Mouse (Mus musculus) layer of hippocampus, adult 9-10 months (tissue): ENCODE data around the gene Armcx4.
"Not testable (repeated sequence)": the region's sequence is repeated elsewhere in the genome, so short reads cannot be mapped to it uniquely, and the experiment has no call there.

ENCODE experiments used
- DNase-seq: peaks from one replicate; pipeline ENCODE4 v3.0.0; 2022; ENCODE audit warnings: low spot score

The Armcx4 gene

DNA sequence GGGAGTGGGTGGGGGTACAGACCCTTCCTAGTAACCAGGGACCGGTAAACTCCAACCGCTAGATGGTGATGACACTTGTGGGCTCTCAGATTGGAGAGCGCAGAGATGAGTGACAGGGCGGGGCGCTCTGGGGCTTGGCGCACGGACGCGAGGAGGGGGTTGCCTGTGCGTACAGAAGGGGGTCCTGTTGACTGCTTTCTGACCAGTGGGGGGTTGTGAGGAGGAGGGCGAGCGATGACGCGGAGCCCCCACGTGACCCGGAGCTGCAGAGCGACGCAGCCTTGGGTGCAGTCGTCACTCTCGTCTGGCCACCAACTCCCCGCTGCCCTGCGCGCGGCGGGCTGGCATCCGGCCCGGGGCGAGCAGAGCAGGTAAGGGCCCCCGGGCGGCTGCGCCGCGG lies at the start of gene Armcx4:
Gene Armcx4, plus strand, starts transcription at position 253 of the 400 bp plus-strand sequence.
- peak; percentile 10 for DNase-seq

DNA sequence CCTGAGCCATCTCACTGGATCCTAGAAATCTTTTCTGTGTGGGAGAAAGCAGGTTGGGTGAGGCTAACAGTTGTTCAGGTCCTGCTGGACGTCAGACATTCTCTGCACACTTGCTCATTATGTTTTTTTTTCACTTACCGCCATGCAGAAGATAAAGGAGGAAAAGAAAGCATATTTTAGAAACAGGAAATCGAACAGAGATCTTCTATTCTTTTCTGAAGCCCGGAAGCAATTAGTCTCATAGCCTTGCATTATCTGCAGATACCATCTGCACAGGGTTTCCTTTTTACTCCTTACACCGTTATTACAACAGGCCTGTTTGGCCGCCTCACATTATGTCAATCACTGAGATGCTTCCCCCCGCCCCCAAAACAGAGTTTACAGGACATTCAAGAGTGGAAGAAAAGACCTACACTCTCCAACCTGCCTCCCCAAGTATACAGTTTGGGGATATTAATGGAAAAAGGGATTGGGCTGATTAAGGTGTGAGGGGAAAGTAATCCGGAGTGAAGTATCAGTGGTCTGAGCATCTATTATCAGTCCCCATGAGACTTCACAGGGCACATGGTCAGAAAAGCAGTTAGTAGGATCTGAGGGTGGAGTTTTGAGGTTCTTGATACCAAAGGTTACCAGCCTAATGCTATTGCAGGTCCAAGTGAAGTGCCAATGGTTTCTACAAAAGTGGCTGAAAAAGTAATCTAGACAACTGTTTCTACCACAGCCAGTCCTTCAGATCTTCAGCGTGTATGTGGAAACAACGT lies 45.1 kb upstream of the Armcx4 start:
- DNase-seq = no peak

DNA sequence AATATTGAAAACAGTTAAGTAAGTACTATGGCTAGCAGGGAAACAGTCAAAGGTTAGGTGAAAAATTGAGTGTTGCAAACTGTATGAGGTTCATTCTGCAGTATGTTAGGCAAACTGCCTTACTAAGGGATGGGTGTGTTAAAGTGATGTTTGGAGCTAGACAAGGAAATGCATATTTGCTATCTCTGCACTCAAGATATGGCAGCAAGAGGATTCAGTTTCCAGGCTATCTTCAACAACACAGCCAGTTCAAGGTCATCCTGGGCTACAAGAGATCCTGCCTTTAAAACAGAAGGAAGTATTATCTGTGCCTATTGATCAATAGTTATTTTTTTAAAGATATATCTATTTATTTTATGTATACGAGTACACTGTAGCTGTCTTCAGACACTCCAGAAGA lies 40.0 kb upstream of the Armcx4 start:
- DNase-seq = no peak

DNA sequence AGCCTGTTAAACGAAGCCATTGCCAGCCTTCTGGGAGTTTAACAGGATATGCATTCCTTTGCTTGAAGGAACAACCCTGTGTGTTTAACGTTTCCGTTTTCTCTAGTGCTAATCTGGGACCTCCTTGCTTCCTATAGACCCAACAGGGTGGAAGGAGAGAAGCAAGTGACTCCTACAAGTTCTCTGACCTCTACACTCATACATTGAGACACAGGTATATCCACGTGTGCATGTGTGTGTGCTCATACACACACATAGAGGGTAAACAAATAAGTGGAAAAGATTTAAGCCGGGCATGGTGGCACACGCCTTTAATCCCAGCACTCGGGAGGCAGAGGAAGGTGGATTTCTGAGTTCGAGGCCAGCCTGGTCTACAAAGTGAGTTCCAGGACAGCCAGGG lies 38.9 kb upstream of the Armcx4 start:
- DNase-seq = no peak

DNA sequence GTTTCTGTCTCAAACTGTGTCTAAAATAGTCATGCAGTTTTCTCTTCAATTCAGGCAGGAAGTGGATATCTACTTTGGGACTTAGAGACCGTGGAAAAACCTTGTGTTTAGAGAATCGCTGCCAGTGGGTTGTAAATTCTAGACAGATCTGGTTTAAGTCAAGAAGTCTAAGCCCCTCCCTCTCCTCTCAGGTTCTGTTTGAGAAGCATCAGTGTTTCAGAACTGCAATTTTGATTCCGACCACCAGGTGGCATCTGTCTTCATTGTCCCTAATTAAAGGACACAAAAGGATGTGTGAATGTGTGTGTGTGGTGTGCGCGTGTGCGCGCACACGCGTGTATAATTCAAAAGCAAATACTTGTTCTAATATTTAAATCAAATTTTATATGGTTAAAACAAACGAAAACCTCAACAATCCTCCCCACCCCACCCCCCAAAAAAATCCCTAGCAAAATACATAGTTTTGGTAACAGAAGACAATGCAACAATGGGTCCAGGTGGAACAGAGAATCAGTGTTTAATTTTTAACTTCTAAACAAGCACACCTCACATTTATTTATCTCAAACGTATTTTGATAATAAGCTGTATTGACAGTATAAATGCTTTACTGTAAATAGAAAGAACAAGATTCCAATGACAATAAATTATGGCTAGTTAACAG lies 38.2 kb upstream of the Armcx4 start:
- peak; percentile 66 for DNase-seq

DNA sequence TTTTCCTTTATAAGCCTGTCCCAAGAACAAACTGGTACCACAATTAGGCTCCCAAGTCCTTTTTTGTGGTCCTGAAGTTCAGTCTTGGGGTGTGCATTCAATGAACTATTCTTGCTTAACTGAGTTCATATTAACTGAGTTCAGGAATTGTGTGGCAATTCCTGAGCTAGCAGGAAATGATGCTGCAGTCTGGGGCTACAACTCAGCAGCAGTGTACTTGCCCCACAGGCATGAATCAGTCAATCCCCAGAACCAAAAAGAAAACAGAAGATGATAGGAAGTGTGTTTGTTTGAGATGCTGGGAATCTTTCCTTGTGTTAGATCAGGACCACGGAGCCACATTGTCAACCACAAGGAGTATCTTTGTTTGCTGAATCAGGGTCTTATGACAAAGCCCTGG lies 34.3 kb upstream of the Armcx4 start:
- no peak for DNase-seq

DNA sequence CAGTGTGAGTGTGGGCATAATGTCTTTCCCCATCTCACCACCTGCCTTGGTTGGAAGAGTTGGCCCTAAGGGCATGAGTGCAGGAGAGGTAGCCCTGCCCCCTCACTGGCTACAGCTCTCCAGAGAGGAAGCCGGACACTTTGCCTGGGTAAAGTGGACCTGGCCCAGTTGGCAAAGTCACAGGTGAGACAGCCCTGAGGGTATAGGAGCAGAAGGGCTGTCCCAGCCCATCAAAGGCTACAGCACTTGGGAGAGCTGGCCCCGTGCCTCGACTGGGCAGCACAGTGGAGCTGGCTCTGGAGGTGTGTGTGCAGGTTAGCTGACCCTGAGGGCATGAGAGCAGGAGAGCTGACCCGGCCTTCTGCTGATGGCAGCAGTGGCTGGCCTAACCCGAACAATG lies 24.7 kb upstream of the Armcx4 start:
- DNase-seq = no peak

DNA sequence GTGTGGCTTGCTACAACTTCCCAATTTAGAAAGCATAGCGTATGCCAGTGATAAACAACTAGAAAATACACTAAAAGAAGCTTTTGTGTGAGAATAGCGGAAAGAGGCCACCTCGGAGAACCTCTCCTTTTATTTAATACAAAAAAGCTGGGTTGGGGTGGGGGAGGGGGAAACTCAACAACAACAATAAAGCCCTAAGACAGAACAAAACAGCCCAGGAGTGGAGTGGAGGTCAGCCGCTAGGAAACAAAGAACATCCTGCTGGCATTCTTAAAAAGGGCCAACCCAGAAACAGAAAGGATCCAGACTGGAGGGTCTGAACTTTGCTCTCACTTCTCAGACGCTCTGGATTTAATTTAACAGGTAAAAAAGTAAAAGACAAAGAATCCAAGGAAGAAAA lies 11.3 kb upstream of the Armcx4 start:
- no peak for DNase-seq

DNA sequence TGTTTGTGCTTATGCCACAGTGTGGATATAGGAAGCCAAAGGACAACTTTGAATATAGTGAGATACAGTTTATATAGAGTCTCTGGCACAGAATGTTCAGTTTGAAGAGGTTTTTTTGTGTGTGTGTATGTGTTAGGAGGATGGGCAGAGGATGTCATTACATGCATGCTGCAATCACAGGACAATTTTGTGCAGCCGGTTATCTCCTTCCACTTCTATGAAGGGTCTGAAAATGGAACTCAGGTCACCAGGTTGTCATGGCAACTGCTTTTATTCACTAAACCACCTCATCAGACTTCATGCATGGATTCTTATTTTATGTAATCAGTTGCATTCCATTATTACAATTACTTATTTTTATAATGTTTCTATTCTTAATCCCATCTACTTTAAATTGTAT lies 10.4 kb upstream of the Armcx4 start:
- DNase-seq = no peak

DNA sequence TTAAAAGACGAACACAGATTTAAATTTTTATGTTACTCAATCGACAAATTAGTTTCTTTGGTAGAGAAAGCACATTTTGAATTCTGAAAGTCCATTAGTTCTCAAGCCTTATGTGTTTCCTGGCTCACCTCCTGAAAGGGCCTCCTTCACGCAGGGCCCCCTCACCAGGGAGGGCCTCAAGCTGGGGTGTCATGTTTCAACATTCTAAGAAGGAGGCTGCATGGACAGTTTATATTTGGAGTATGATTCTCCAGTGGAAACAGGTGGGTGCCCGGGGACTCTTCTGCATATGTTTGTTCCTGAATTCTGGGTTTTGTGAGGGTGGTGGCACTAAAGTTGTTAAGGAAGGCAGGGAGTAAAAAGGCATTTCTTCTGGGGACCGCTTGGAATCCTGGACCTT lies 1.4 kb upstream of the Armcx4 start:
- DNase-seq = no peak

DNA sequence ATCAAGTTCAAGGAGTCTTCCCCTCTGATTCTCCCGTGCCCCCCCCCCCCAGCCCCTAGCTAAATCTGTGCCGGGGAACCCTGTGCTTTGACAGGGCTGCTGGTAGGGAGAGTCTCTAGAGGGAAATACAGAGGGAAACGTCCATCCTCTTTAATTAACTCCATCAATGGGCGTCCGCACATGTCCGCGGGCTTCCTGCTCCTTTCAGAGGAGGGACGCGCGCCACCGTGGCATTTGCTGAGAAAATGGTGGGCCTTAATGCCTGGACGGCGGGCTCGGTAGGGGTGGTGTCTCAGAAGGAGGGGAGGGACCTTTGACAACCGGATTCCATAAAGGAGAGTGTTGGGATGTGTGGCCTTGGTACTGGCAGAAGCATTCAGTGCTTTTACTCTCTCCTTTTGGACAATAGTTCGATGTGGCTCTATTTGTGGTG lies 436 bp downstream of the Armcx4 start:
- DNase-seq = no peak

DNA sequence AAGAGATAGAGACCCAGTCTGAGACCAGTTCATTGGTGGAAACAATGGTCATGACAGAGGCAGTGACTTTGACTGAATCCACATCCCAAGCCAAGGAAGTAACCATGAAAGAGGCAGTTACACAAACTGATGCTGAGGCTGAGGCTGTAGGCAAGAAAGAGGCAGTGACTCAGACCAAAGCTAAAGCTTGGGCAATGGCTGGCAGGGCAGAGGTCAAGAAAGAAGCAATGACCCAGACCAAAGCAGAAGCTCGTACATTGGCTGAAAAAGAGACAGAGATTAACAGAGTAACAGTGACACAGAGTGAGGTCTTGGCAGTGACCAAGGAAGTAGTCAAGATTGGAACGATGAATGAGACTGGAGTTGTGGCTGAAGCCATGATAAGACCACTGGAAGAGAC lies 3.4 kb downstream of the Armcx4 start:
- DNase-seq = no peak

DNA sequence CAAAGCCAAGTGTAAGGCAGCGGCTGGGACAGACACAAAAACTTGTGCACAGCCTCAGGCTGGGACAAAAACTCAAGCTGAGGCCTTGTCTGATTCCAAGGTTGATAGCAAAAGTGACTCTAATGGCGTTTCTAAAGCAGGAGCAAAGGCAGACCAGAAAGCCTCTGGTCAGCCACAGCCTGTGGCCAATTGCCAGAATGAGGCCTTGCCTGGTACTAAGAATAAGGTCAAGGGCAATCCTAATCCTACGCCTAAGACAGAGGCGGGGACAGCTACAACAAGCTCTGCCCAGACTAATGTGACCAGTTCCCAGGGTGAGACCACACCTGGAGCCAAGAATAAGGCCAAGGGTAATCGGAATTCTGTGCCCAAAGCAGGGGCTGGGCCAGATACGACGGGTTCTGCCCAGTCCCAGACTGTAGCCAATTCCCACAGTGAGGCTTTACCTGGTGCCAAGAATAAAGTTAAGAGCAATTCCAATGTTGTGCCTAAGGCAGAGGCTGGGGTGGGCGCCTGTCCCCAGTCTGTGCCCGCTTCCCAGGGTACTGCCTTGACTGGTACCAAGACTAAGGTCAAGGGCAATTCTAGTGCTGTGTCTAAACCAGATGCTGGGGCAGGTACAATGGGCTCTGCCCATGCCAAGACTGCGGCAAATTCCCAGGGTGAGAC lies 4.7 kb downstream of the Armcx4 start:
- no peak for DNase-seq

DNA sequence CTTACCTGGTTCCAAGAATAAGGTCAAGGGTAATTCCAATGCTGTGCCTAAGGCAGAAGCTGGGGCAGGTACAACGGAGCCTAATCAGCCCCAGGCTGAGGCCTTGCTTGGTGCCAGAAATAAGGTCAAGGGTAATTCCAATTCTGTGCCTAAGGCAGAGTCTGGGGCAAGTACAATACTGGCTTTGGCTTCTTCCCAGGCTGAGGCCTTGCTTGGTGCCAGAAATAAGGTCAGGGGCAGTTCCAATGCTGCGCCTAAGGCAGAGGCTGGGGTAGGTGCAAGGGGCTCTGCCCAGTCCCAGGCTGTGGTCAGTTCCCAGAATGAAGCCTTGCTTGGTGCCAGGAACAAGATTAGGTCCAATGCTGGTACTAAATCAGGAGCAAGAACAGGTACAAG lies 5.2 kb downstream of the Armcx4 start:
- DNase-seq = no peak

DNA sequence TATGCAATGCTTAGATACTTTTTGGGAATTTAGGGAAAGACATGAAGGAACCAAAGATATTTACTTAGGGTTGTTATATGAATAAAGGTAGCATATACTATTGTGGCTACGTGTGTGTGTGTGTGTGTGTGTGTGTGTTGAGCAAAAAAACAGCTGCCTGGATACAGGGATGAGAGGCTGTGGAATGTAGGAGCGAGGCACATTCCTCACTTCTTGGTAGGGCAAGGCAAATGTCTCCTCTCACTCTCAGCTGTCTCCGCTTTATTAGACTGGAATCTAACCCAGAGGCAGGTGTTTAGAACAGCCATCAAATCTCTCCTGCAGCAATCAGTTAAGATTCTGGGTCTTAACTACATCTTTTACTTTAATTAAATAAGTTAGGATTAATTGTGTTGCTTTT lies 30.5 kb downstream of the Armcx4 start:
- no peak for DNase-seq

DNA sequence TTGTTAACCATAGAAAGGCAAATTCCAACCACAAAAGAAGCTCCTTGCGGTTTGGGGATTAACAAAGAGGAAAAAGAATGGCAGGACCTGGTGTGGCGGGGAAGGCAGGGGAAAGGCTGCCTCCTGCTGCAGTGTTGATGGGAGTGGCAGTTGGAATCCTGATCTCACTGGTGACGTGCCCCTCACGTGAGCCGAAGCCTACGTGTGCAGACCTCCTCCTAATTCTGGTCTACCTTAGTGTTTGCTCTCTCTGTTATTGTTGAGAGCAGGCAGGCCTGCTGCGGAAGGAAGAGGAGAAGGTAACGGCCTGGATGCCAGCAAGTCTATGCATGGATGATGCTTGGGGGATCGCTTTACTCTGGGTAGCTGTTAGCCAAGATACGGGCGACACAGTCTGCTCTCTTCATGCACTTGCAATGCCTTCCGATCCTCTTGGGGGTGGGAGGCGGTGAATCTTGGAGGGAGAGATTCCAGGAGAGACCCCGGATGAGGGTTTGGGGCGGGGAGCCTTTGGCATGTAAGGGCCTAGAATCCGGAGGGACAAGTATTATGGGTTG lies 31.5 kb downstream of the Armcx4 start, which contains the start of gene Armcx1:
Gene Armcx1, plus strand, starts transcription at position 212 of the 557 bp plus-strand sequence.
- DNase-seq = peak; percentile 18

DNA sequence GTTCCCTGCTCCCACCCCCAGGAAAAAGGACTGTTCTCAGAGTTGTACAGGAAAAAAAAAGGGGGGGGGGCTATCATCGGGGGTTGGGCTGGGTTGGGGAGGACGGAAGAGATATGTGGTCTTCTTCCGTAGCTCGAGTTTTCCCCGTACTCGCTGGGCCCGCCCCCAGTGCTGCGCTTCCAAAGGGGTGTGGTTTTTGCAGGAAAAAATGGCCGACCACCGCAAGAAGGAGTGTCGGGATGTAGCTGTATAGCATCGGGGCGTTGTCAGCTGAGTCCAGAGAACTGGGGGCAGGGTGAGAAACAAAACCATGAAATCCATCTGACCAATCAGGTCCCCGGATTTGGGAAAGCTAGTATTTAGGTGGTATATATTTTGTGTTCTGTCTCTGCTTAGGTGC lies 32.2 kb downstream of the Armcx4 start:
- DNase-seq = peak; percentile 9

DNA sequence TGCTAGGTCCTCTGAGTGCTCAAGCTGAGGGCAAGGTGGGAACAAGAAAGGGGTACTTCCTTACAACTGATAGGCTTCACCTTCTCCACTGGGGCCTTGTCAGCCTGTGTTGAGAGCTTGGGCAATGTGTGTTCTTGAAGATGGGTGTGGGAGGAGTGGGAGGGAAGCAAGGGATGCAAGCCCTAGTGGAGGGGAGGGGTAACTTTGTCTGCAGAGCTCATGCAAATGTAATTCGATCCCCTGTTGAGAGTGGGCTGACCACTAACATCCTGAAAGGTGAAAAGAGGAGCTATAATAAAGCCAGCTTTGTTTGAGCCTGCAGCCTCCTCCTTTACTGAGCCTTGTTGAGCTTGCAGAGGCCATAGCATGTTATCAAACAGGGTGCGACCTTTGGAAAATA lies 37.4 kb downstream of the Armcx4 start:
- DNase-seq = not testable (repeated sequence)

DNA sequence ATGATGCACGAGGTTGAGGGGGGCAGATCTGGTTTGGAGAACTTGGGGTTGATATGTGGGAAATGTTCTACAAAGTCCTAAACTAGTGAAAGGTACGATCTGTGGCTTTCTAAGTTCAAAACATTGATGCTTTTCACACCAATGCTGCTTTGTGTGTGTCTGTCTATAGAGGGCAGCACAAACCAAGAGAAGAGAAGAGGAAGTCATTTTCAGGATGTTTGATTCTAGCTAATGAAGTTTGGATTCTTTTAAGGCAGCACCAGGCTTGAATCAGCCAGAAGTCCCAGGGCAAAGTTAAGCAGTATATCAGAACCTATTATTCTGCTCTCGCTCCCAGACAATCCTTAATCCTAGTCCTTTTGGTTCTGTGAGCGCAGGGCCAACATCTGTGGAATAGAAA lies 43.5 kb downstream of the Armcx4 start:
- DNase-seq = no peak

DNA sequence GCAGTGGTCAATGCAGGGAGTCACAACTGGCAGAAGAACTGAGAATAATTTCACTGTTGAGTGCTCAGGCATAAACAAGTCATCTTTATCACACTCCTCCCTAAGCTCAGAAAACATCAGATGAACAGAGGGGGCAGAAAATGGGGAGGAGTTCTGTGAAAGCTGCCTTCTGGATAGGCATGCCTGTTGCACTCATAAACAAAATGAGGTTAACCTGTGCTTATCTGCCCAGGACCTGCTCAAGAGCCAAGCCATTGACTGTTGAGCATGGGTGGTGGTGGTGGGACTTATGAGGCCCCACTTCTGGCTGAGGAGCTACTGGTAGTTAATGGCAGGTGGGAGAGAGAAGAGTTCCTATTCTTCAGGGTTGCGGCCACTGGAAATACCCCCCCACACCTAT lies 51.5 kb downstream of the Armcx4 start:
- no peak for DNase-seq

DNA sequence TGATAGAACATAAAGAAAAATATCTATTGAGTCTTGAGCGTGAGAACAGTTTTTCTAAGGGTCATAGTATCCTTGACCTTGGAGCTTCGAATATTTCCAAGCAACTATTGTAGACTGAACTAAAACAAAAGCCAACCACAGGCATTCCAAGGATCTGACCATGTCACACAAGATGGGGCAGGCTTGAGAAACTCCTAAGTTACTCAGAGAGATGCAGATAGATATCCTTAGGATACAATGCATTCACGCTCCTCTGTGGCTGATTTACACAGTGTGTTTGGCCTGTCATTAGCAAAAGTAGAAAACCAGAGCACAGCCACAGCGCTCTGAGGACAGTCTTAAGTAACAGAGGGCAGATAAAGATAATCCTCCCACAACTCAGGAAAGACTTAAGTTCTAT lies 52.8 kb downstream of the Armcx4 start:
- no peak for DNase-seq

DNA sequence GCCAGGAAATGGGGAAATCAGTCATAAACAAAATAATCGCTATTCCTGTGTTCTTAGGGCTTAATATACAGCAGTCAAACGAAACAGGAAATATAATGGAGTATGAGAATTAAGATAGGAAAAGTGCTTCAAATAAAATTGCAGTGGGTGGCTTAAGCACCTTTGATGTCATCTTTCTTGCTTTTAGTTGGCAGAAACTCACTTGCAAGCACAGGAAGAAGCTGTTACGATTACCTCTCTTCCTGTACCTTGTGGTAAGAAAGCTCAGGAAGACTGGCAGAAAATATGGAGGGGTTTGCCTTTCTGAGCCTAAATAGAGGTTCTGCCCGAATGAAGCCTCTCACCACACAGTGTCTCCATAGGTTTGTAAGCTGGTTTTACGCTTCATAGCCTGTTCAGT lies 55.5 kb downstream of the Armcx4 start:
- no peak for DNase-seq
